Mouse (Mus musculus): ENCODE measurements around the gene Ripor3. TPM values are rescaled to one million over a fixed set of nuclear protein-coding genes. Genes with fewer than 3 reads are reported as not detected.

Gene Ripor3
- polyA plus RNA-seq, 1 experiment from 2014 or later: 2.1 TPM

GRCm38 (mm10) chr2:168040751-168041150 is 30.3 kb upstream of the Ripor3 start:
- H3K4me1 ChIP-seq (ENCODE audit: control insufficient read depth, insufficient read depth, low read length): peaks cover 17% of the 10 kb centered on the region
- H3K4me2 ChIP-seq: no peak overlapping the region
- no peak overlapping the region for H3K9ac ChIP-seq (ENCODE audit: low read depth, low read length)
- H3K9me3 ChIP-seq (replicated peaks; ENCODE audit: control insufficient read depth, low read length): no peaks in the 10 kb centered on the region
- ATAC-seq (replicated peaks; ENCODE audit: insufficient number of reproducible peaks, low FRiP score, low TSS enrichment): no peak
- no peak overlapping the region for H3K27ac ChIP-seq (ENCODE audit: low read depth, low read length)
- no peak overlapping the region for H3K4me3 ChIP-seq (ENCODE audit: low read depth, low read length)
- 53% methylated on average over 3 of the region's 3 CpGs for WGBS (ENCODE audit: insufficient replicate concordance)
- no peaks in the 10 kb centered on the region for H3K27me3 ChIP-seq (ENCODE audit: control insufficient read depth, insufficient read depth, low read length)
- no peaks in the 10 kb centered on the region for H3K36me3 ChIP-seq (ENCODE audit: control insufficient read depth, insufficient read depth, low read length)

- peak overlapping the region; percentile 12; the same call in 1 of the 2 replicates for H3K9ac ChIP-seq (ENCODE audit: low read depth, low read length)
- 26% methylated on average over 3 of the region's 3 CpGs for WGBS (ENCODE audit: insufficient replicate concordance)
Observed at GRCm38 (mm10) chr2:168037063-168037462, 26.6 kb upstream of the Ripor3 start.

GRCm38 (mm10) chr2:168035907-168036306 is 25.5 kb upstream of the Ripor3 start:
- no peak overlapping the region for H3K4me3 ChIP-seq (ENCODE audit: low read depth, low read length)
- H3K36me3 ChIP-seq (ENCODE audit: control insufficient read depth, insufficient read depth, low read length): no peaks in the 10 kb centered on the region
- 86% methylated on average over 6 of the region's 6 CpGs for WGBS (ENCODE audit: insufficient replicate concordance)
- no peak overlapping the region for H3K27ac ChIP-seq (ENCODE audit: low read depth, low read length)
- ATAC-seq (replicated peaks; ENCODE audit: insufficient number of reproducible peaks, low FRiP score, low TSS enrichment): no peak
- H3K4me2 ChIP-seq: no peak overlapping the region
- H3K9me3 ChIP-seq (replicated peaks; ENCODE audit: control insufficient read depth, low read length): no peaks in the 10 kb centered on the region
- H3K4me1 ChIP-seq (ENCODE audit: control insufficient read depth, insufficient read depth, low read length): peaks cover 21% of the 10 kb centered on the region
- no peaks in the 10 kb centered on the region for H3K27me3 ChIP-seq (ENCODE audit: control insufficient read depth, insufficient read depth, low read length)
- H3K9ac ChIP-seq (ENCODE audit: low read depth, low read length): no peak overlapping the region

More at GRCm38 (mm10) chr2:168037063-168037462, 26.6 kb upstream of the Ripor3 start:
- Histone ChIP-seq H3K27me3 (ENCODE audit: control insufficient read depth, insufficient read depth, low read length) (no peaks in the 10 kb centered on the region), H3K27ac (ENCODE audit: low read depth, low read length) (peak overlapping the region; percentile 43), H3K9me3 (replicated peaks; ENCODE audit: control insufficient read depth, low read length) (no peaks in the 10 kb centered on the region), H3K4me1 (ENCODE audit: control insufficient read depth, insufficient read depth, low read length) (peaks cover 18% of the 10 kb centered on the region), H3K36me3 (ENCODE audit: control insufficient read depth, insufficient read depth, low read length) (no peaks in the 10 kb centered on the region), H3K4me2 (no peak overlapping the region), H3K4me3 (ENCODE audit: low read depth, low read length) (no peak overlapping the region)
- ATAC-seq (replicated peaks; ENCODE audit: insufficient number of reproducible peaks, low FRiP score, low TSS enrichment): no peak

GRCm38 (mm10) chr2:168033905-168034304 is 23.5 kb upstream of the Ripor3 start:
- Histone ChIP-seq H3K9me3 (replicated peaks; ENCODE audit: control insufficient read depth, low read length) (no peaks in the 10 kb centered on the region), H3K27me3 (ENCODE audit: control insufficient read depth, insufficient read depth, low read length) (no peaks in the 10 kb centered on the region), H3K4me3 (ENCODE audit: low read depth, low read length) (no peak overlapping the region), H3K9ac (ENCODE audit: low read depth, low read length) (no peak overlapping the region), H3K4me2 (no peak overlapping the region), H3K27ac (ENCODE audit: low read depth, low read length) (no peak overlapping the region), H3K36me3 (ENCODE audit: control insufficient read depth, insufficient read depth, low read length) (no peaks in the 10 kb centered on the region), H3K4me1 (ENCODE audit: control insufficient read depth, insufficient read depth, low read length) (peaks cover 21% of the 10 kb centered on the region)
- WGBS (ENCODE audit: insufficient replicate concordance): 35% methylated on average over 10 of the region's 10 CpGs
- ATAC-seq (replicated peaks; ENCODE audit: insufficient number of reproducible peaks, low FRiP score, low TSS enrichment): no peak; the same call in 1 of the 2 replicates

GRCm38 (mm10) chr2:168031842-168032241 is 21.4 kb upstream of the Ripor3 start:
- Histone ChIP-seq H3K27ac (ENCODE audit: low read depth, low read length) (no peak overlapping the region), H3K4me1 (ENCODE audit: control insufficient read depth, insufficient read depth, low read length) (peaks cover 15% of the 10 kb centered on the region), H3K9me3 (replicated peaks; ENCODE audit: control insufficient read depth, low read length) (no peaks in the 10 kb centered on the region), H3K4me2 (no peak overlapping the region), H3K27me3 (ENCODE audit: control insufficient read depth, insufficient read depth, low read length) (no peaks in the 10 kb centered on the region), H3K9ac (ENCODE audit: low read depth, low read length) (no peak overlapping the region), H3K4me3 (ENCODE audit: low read depth, low read length) (no peak overlapping the region), H3K36me3 (ENCODE audit: control insufficient read depth, insufficient read depth, low read length) (no peaks in the 10 kb centered on the region)
- 63% methylated on average over 2 of the region's 2 CpGs for WGBS (ENCODE audit: insufficient replicate concordance)
- ATAC-seq (replicated peaks; ENCODE audit: insufficient number of reproducible peaks, low FRiP score, low TSS enrichment): 0 out of 2 replicates have a peak, but pooled peaks have one; percentile 33

- Histone ChIP-seq H3K27ac (ENCODE audit: low read depth, low read length) (no peak overlapping the region), H3K9ac (ENCODE audit: low read depth, low read length) (no peak overlapping the region), H3K36me3 (ENCODE audit: control insufficient read depth, insufficient read depth, low read length) (no peaks in the 10 kb centered on the region), H3K27me3 (ENCODE audit: control insufficient read depth, insufficient read depth, low read length) (no peaks in the 10 kb centered on the region), H3K4me3 (ENCODE audit: low read depth, low read length) (no peak overlapping the region), H3K9me3 (replicated peaks; ENCODE audit: control insufficient read depth, low read length) (no peaks in the 10 kb centered on the region), H3K4me2 (no peak overlapping the region), H3K4me1 (ENCODE audit: control insufficient read depth, insufficient read depth, low read length) (0 out of 2 replicates have a peak, but pooled peaks cover 3% of the 10 kb centered on the region)
- ATAC-seq (replicated peaks; ENCODE audit: insufficient number of reproducible peaks, low FRiP score, low TSS enrichment): no peak
- 96% methylated on average over 3 of the region's 3 CpGs for WGBS (ENCODE audit: insufficient replicate concordance)
Observed at GRCm38 (mm10) chr2:168028376-168028775, 18.0 kb upstream of the Ripor3 start.

- no peak for ATAC-seq (replicated peaks; ENCODE audit: insufficient number of reproducible peaks, low FRiP score, low TSS enrichment)
- Histone ChIP-seq H3K27me3 (ENCODE audit: control insufficient read depth, insufficient read depth, low read length) (no peaks in the 10 kb centered on the region), H3K4me1 (ENCODE audit: control insufficient read depth, insufficient read depth, low read length) (0 out of 2 replicates have a peak, but pooled peaks cover 1% of the 10 kb centered on the region), H3K9me3 (replicated peaks; ENCODE audit: control insufficient read depth, low read length) (no peaks in the 10 kb centered on the region), H3K4me2 (no peak overlapping the region), H3K4me3 (ENCODE audit: low read depth, low read length) (no peak overlapping the region), H3K9ac (ENCODE audit: low read depth, low read length) (no peak overlapping the region), H3K36me3 (ENCODE audit: control insufficient read depth, insufficient read depth, low read length) (no peaks in the 10 kb centered on the region), H3K27ac (ENCODE audit: low read depth, low read length) (no peak overlapping the region)
- 41% methylated on average over 3 of the region's 3 CpGs for WGBS (ENCODE audit: insufficient replicate concordance)
Observed at GRCm38 (mm10) chr2:168026467-168026866, 16.0 kb upstream of the Ripor3 start.

- Histone ChIP-seq H3K9ac (ENCODE audit: low read depth, low read length) (no peak overlapping the region), H3K4me3 (ENCODE audit: low read depth, low read length) (no peak overlapping the region), H3K27ac (ENCODE audit: low read depth, low read length) (no peak overlapping the region), H3K27me3 (ENCODE audit: control insufficient read depth, insufficient read depth, low read length) (no peaks in the 10 kb centered on the region), H3K36me3 (ENCODE audit: control insufficient read depth, insufficient read depth, low read length) (no peaks in the 10 kb centered on the region), H3K4me2 (no peak overlapping the region), H3K9me3 (replicated peaks; ENCODE audit: control insufficient read depth, low read length) (no peaks in the 10 kb centered on the region), H3K4me1 (ENCODE audit: control insufficient read depth, insufficient read depth, low read length) (no peaks in the 10 kb centered on the region)
- 87% methylated on average over 8 of the region's 8 CpGs for WGBS (ENCODE audit: insufficient replicate concordance)
- no peak for ATAC-seq (replicated peaks; ENCODE audit: insufficient number of reproducible peaks, low FRiP score, low TSS enrichment)
Observed at GRCm38 (mm10) chr2:168025882-168026281, 15.5 kb upstream of the Ripor3 start.

- Histone ChIP-seq H3K9me3 (replicated peaks; ENCODE audit: control insufficient read depth, low read length) (no peaks in the 10 kb centered on the region), H3K36me3 (ENCODE audit: control insufficient read depth, insufficient read depth, low read length) (no peaks in the 10 kb centered on the region), H3K4me1 (ENCODE audit: control insufficient read depth, insufficient read depth, low read length) (no peaks in the 10 kb centered on the region), H3K27ac (ENCODE audit: low read depth, low read length) (no peak overlapping the region), H3K9ac (ENCODE audit: low read depth, low read length) (no peak overlapping the region), H3K4me2 (no peak overlapping the region), H3K4me3 (ENCODE audit: low read depth, low read length) (no peak overlapping the region), H3K27me3 (ENCODE audit: control insufficient read depth, insufficient read depth, low read length) (no peaks in the 10 kb centered on the region)
- no peak for ATAC-seq (replicated peaks; ENCODE audit: insufficient number of reproducible peaks, low FRiP score, low TSS enrichment)
- WGBS (ENCODE audit: insufficient replicate concordance): 63% methylated on average over 12 of the region's 12 CpGs
Observed at GRCm38 (mm10) chr2:168025174-168025573, 14.8 kb upstream of the Ripor3 start.

Measured in heart, embryonic 11.5 days (tissue).